Mouse (Mus musculus) gastrocnemius, postnatal 36 days (tissue): Measurements from ENCODE around the gene Atoh1. TPM values are rescaled to one million over a fixed set of nuclear protein-coding genes. Genes with fewer than 3 reads are reported as not detected.

Source experiments
- DNase-seq, 2 experiments: peaks; one replicate each; pipeline ENCODE4 v3.0.0; 2022
- intact Hi-C: fragments of 180-260 bp; cut with DNase I; formaldehyde crosslinking; loops from one replicate; pipeline ENCODE4 v1.15.1; 2025
- long read RNA-seq, 2 experiments: library from polyadenylated mRNA; stranded (forward); transcript quantifications; one replicate each; pipeline ENCODE4 v2.0.0; 2021
- total RNA-seq, 2 experiments: library from RNA; stranded (reverse); gene quantifications; 2 replicates each; pipeline ENCODE4 v1.2.3; 2021

Atoh1 gene
- not detected for total RNA-seq
- long read RNA-seq, experiment 1 = 0 reads
- long read RNA-seq, experiment 2 = 0 reads

DNA sequence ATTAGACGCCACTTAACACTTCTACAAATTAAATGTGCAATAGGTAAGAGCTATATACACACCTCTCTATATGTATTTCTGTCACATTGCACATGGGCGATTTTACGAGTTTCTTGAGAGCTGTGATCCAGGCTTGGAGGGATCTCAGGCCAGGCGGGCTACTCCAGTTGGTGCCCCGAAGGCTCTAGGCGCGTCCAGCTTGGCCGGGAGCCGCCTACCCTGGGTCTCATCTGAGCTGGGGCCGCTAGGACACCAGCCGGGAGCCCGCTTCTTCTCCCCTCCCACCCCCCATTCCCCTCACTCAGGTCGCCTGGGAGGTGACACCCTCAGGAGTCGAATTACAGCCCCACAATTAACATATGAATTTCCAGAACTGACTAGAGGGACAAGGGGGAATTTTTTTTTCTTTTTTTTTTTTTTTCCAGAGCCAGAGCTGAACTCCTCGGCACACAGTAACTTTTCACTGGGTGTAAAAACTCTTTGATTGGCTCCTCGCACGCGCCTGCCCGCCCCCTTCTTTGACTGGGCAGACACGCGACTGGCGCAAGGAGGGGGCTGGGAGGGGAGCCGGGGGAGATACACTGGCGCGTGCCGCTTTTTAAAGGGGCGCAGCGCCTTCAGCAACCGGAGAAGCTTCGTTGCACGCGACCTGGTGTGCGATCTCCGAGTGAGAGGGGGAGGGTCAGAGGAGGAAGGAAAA, at the start of gene Atoh1:
Gene Atoh1, plus strand, starts transcription at position 627 of the 700 bp plus-strand sequence.
- intact Hi-C loops = no loop called here
- DNase-seq = no peak

DNA sequence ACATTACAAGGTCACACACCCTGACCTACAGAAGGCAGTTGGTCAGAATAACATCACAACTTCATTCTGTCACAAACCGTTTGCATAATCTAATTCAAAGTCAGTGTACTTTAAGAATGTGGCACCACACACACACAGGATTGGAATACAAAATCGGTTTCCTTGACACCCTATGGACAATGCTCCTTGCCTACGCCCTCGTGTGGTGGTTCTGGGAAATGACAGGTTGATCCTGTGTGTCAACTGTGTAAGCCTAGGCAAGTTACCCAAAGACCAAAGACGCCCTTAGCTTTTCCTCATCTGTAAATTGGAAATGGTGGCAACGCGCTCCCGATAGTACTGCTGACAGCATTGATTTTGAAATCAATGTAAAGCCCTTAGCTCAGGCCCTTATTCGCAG, 45.0 kb upstream of the Atoh1 start:
- intact Hi-C loops = no loop called here
- no peak for DNase-seq

DNA sequence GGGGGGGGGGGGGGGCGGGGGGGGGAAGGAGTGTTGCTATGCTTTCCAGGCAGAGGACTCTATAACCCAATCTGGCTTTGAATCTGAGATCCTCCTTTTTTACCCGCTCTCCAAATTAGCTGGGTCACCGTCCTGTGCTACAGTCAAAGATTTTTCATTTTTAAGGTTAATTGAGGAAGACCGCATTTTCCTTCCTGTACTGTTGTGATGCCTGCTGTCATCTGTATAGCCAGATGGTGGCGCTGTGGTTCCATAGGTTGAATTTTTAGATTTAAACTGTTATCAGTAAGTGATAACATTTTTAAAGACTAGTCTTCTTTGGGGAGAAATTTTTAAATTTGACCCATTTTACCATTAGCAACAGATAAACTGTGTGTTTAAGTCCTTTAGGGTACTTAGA, 44.0 kb upstream of the Atoh1 start:
- intact Hi-C loops = no loop called here
- DNase-seq = no peak

DNA sequence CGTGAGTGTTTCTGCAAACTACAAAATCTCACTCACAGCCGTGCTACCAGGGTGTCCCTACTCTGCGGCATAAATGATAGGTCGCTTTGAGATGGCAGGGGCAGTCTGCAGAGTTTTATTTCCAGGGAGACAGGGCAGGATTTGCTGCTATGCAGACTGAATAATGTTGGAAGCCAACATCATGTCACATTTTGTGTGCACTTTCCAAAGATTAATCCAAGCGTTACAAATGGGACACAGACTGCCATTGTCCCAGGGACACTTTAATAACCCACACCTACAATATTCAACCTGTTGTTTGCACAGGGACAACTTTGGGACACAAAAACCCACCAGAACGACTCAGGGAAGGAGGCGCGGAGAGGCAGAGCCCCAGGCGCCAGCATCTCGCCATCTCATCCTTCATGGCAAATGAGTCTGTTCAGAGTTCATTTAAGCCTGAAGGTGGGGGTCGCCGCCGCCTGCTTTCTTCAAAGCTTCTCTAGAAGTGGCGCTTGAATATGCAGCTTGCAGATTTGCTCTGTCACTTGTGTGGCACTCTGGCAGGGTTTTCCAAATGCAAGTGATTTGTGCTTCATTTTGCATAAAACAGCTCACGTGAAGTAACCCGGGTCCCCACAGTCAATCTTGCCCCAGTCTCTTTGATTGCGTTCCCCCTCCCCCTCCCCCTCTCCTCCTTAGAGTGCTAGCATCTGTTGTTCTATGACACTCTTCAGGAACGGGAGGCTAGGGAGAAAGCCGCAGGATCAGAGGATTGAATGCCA, 40.6 kb upstream of the Atoh1 start:
- intact Hi-C loops = no loop called here

DNA sequence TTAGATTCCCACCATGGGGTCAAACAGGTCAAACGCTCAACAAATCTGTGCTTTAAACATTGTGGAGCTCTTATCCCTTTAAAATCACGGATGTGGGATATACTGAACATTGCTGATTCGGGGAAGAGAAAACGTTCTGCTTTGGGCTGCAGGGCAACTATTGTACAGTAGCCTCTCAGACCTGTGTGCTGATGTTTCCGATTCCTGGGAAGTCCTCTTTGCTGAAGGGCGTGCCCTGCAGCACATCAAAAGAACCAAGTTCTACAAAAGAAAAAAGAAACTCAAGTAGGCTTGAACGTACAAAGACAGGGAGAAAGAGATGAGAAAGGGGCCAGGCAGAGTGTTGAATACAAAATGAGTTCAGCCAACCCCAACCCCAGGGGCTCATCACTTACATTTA, 34.2 kb upstream of the Atoh1 start:
- intact Hi-C loops = no loop called here
- no peak for DNase-seq

More for the DNA sequence above, 40.6 kb upstream of the Atoh1 start:
- no peak for DNase-seq

DNA sequence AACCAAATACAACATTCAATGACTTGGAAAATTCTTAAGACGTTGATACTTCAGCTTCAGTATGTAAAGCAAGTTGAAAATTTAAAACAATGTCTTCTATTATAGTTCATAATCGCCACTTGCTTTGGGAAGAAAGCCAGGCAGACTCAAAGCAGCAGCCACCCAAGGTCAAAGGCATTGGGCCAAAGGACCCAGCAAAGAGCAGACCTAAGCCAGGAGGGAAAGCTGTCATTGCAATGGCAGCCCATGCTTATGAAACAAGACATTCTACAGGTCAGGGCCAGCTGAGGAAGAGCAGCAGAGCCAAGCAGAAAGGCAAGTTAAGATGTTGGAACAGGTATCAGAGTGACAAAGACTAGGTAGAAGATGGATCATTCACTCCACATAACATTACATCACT, 25.3 kb upstream of the Atoh1 start:
- intact Hi-C loops = no loop called here
- no peak for DNase-seq

DNA sequence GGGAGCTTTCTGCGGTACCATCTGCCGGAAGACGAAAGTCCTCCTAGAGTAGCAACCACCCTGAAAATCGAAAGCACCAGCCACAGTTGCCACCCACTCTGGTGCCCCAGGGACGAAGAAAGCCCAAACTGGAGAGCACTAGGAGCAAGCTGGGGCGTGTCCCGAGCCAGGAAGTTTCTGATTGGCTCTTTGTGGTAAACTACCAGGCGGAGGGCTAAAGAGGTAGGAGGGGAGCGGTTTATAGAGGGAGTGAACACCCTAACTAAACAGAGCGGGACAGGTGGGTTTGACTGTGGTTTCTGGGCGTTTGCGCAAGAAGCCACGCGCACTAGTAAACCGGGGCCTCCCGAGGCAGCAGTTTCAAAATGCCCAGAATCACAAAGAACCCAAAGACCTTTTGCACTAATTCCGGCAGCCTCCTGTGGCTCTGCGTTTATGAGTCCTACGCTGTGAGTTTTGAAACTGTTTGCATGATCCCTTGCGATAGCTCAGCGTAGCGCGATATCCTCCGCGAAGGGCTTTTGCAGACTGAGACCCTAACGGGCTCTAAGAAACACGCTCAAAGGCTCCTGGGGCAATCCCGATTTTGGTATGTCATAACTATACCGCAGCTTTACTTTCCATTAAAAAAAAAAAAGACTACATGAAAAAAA, 1.0 kb upstream of the Atoh1 start:
- intact Hi-C loops = no loop called here
- DNase-seq = no peak

DNA sequence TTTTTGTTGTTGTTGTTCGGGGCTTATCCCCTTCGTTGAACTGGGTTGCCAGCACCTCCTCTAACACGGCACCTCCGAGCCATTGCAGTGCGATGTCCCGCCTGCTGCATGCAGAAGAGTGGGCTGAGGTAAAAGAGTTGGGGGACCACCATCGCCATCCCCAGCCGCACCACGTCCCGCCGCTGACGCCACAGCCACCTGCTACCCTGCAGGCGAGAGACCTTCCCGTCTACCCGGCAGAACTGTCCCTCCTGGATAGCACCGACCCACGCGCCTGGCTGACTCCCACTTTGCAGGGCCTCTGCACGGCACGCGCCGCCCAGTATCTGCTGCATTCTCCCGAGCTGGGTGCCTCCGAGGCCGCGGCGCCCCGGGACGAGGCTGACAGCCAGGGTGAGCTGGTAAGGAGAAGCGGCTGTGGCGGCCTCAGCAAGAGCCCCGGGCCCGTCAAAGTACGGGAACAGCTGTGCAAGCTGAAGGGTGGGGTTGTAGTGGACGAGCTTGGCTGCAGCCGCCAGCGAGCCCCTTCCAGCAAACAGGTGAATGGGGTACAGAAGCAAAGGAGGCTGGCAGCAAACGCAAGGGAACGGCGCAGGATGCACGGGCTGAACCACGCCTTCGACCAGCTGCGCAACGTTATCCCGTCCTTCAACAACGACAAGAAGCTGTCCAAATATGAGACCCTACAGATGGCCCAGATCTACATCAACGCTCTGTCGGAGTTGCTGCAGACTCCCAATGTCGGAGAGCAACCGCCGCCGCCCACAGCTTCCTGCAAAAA, 496 bp downstream of the Atoh1 start:
- no peak for DNase-seq

DNA sequence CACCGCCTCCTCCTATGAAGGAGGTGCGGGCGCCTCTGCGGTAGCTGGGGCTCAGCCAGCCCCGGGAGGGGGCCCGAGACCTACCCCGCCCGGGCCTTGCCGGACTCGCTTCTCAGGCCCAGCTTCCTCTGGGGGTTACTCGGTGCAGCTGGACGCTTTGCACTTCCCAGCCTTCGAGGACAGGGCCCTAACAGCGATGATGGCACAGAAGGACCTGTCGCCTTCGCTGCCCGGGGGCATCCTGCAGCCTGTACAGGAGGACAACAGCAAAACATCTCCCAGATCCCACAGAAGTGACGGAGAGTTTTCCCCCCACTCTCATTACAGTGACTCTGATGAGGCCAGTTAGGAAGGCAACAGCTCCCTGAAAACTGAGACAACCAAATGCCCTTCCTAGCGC, 1.1 kb downstream of the Atoh1 start:
- intact Hi-C loops = no loop called here
- DNase-seq = no peak

More for the DNA sequence above, 496 bp downstream of the Atoh1 start:
- intact Hi-C loops = no loop called here

DNA sequence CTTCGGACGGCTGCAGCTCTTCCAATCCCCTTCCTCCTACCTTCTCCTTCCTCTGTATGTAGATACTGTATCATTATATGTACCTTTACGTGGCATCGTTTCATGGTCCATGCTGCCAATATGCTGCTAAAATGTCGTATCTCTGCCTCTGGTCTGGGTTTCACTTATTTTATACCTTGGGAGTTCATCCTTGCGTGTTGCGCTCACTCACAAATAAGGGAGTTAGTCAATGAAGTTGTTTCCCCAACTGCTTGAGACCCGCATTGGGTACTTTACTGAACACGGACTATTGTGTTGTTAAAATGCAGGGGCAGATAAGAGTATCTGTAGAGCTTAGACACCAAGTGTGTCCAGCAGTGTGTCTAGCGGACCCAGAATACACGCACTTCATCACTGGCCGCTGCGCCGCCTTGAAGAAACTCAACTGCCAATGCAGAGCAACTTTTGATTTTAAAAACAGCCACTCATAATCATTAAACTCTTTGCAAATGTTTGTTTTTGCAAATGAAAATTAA, 1.6 kb downstream of the Atoh1 start:
- no peak for DNase-seq
- intact Hi-C loops = no loop called here

DNA sequence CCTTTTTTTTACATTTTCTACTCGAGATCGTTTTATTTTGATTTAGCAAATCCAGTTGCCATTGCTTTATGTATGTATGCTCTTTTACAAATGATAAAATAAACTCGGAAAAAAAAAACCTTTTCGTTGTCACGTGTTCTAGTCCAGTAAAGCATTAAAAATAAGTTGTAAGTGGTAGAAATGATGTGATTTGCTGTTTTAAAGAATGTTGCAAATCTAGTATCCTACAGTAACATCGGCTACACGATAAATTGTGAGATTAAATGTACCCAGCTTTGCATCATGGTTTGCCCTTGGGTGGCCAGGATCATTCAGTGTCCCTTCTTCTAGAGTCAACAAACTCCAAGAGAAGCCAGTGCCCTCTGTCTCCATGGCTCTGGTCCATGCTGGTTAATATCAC, 2.2 kb downstream of the Atoh1 start:
- intact Hi-C loops = no loop called here
- DNase-seq = no peak

DNA sequence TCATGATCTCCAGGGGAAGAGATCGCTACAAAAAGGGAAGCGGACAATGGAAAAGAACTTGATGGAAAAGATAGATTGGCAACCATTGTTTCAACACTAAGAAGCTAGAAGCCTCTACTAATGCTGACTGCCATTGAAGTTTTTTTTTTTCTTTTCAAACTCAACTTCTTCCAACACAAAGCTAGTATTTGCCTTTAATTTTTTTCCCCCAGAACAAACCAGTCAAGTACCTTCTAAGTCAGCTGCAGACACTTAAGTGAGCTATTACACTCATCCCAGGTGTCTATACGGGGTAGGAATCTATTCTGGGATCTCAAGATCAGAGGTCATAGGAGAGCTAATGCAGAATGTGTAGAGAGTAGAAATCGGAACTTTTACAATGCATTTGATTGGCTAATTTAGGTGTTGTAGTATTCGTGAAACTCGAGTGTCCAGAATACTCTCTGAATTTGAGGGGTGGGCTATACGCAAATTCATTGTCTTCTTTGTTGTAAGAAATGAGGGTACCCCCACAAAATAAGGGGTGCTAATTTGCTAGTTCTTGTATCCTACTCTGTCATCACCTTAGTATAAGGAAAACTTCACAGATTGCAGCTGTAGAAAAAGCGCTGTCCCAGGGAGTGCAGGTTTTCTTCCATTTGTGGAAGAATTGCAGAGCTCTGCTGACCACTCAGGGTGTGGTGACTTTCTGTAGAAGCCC, 2.8 kb downstream of the Atoh1 start:
- intact Hi-C loops = no loop called here
- no peak for DNase-seq

DNA sequence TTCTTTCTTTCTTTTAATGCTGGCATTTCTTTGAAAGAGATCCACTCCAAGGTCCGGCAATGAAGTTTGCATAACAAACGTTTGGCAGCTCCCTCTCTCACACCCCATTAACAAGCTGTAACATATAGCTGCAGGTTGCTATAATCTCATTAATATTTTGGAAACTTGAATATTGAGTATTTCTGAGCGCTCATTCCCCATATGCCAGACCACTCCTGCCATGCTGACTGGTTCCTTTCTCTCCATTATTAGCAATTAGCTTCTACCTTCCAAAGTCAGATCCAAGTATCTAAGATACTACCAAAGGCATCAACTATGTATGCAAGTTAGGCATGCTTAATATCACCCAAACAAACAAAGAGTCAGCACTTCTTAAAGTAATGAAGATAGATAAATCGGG, 4.4 kb downstream of the Atoh1 start:
- no peak for DNase-seq
- intact Hi-C loops = no loop called here

DNA sequence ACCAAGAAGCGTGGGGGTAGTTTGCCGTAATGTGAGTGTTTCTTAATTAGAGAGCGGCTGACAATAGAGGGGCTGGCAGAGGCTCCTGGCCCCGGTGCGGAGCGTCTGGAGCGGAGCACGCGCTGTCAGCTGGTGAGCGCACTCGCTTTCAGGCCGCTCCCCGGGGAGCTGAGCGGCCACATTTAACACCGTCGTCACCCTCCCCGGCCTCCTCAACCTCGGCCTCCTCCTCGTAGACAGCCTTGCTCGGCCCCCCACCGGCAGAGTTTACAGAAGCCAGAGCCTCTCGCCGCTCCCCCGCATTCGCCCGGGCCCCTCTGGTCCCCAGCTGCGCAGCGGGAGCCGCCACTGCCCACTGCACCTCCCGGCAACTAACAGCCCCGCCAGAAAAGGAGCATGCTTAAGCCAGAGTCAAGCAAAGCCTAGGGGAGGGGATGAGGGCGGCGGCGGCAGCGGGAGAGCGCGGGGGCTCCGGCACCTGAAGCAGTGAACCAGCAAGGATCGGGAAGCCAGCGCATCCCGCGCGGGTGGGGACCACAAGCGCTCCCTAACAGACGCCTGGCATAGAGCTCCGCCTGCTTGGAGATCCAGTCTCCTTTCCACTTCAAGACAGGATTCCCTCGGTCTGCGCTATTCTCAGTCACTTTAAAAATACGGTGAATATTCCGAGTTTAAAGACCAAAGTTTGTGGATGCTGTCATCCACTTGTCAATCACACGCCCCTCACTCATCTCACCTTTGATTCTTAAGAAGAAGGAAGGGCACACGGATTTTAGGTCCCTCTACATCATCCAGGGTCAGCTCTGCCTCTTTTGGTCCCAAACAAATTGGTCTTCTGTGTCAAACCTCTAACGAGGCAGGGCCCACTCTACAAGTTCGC, 5.8 kb downstream of the Atoh1 start:
- intact Hi-C loops = no loop called here
- DNase-seq = no peak

DNA sequence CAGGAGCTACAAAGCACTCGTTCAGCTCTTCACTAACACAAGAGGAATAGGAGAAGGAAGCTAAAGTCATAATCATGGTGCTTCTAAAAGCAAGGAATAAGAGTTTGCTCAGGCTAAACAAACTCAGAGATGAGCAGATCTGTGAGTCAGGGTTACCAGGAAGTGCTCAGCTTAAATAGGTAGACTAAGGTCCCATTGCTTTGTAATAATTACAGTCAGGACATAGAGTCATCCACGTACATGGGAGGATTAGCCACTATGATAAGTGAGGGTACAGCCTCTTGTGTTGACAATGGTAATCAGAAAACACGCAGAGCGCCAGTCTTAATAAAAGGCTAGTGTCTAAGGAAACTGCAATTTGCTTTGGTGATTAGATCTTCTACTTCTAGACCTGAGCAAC, 7.4 kb downstream of the Atoh1 start:
- intact Hi-C loops = no loop called here
- no peak for DNase-seq

DNA sequence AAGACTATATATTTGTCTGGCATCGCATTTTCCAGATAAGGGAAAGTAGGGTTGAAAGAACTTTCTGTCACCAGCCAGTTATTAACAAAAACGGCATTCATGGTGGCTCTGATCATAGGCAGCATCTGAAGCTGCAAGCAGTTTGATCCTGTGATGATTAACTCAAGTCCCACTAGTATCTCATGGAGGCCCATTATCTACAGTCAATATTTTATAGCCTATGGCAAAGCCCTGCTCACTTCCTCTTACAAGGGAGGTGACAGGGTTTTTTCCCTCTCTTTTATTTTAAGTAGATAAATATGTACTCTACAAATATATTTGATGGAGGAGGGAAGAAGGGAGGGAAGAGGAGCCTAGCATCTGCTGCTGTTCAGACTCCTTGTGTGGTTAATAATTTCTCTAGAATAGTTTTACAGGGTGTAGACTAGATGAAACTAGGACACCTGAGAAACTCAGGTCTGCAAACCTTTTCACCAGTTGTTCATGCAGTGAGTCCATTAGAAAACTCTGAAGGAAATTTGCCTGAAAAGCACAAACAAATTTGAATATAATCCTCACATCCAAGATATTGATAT, 14.1 kb downstream of the Atoh1 start:
- intact Hi-C loops = no loop called here
- no peak for DNase-seq

DNA sequence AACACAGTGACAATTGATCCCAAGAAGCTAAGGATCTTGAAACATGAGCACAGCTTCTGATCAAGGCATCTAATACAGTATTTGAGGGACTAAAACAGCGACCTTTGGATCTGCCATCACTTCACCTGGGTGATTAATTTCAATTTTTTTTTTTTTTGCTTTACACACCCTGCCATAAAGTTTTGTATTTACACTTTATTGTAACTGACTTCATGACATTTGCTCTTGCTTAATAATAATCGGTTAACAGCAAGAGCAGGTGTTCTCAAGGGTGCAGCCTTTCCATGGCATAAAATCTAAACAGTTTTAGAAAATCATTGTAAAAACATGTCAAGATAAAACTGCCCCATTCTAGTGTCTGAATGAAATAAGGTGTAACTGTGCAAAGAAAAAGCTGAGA, 25.6 kb downstream of the Atoh1 start:
- intact Hi-C loops = no loop called here
- no peak for DNase-seq

DNA sequence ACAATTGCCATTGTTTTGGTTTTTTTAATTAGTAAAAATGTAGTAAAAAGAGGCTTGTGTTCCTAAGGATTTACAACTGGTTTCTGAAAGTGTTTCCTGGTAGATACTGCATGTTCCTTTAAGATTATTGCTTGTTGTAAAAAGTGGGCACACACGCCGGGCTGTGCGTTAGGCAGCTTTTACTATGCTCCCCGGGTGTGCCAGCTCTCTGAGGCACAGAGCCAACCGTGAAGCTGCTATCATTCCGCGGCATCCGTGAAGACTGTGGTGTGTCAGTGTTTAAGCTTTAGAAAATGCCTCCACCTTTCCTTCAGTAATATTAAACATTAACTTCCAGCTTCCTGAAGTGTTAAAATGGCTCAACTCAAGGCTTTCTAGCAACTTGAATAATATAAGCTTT, 35.0 kb downstream of the Atoh1 start:
- intact Hi-C loops = no loop called here
- no peak for DNase-seq

DNA sequence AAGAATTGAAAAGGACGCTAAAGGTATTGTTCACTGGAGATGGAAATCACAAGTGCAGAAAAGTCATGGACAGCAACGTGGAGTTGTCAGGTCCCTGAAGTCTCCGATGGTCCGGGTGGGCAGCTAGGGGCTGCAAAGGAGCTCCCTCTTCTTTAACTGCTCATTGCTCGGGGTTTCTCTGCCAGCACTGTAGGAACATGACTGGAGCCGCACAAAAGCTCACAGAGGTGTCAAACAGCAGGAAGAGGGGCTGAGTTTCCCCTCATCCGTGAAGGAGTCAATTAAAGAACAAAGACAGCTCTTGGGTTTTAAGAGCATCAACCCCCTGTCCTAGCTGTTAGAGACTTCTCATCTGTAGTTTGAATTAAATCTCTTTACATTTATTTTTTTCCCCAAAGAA, 44.5 kb downstream of the Atoh1 start:
- intact Hi-C loops = no loop called here
- DNase-seq = no peak
